Mouse (Mus musculus) intestine, embryonic 14.5 days (tissue): ENCODE data around the gene Bcl9. TPM values are rescaled to one million over a fixed set of nuclear protein-coding genes. Genes with fewer than 3 reads are reported as not detected.

Source experiments
- ATAC-seq: fragments of 200-750 bp; cut with Nextera tagmentation; replicated peaks from 2 replicates; pipeline ENCODE4 v1.8.0; 2017; ENCODE audit warnings: low read depth, moderate number of reproducible peaks, moderate TSS enrichment, moderate library complexity; ENCODE audit not compliant: low FRiP score, low TSS enrichment
- DNase-seq: peaks from one replicate; pipeline ENCODE4 v3.0.0-alpha.2; 2018; ENCODE audit warnings: low spot score
- H3K27ac ChIP-seq: fragments of 300-500 bp; sonication (generic); 2 replicates; pipeline ENCODE4 v1.5.1; 2014; ENCODE audit warnings: low read depth, mild to moderate bottlenecking, control low read depth
- H3K27me3 ChIP-seq: fragments of 300-500 bp; sonication (generic); replicated peaks from 2 replicates; pipeline ENCODE4 v1.6.1; 2014; ENCODE audit warnings: low read length, control low read depth; ENCODE audit not compliant: control insufficient read depth, insufficient read depth
- H3K36me3 ChIP-seq: fragments of 300-500 bp; sonication (generic); 2 replicates; pipeline ENCODE4 v1.6.1; 2014; ENCODE audit warnings: low read length, control low read depth; ENCODE audit not compliant: control insufficient read depth, insufficient read depth
- H3K4me1 ChIP-seq: fragments of 300-500 bp; sonication (generic); replicated peaks from 2 replicates; pipeline ENCODE4 v1.6.1; 2014; ENCODE audit warnings: low read length, control low read depth, mixed read lengths; ENCODE audit not compliant: control insufficient read depth, insufficient read depth
- H3K4me2 ChIP-seq: fragments of 300-500 bp; sonication (generic); 2 replicates; pipeline ENCODE4 v1.6.1; 2014; ENCODE audit warnings: low read length
- H3K4me3 ChIP-seq: fragments of 300-500 bp; sonication (generic); 2 replicates; pipeline ENCODE4 v1.5.1; 2014; ENCODE audit warnings: low read depth, low read length, control low read depth, mixed read lengths
- H3K9ac ChIP-seq: fragments of 300-500 bp; sonication (generic); 2 replicates; pipeline ENCODE4 v1.6.1; 2014; ENCODE audit warnings: mild to moderate bottlenecking, low read length
- H3K9me3 ChIP-seq: fragments of 300-500 bp; sonication (generic); 2 replicates; pipeline ENCODE4 v1.6.1; 2016; ENCODE audit warnings: low read length, control low read depth; ENCODE audit not compliant: control insufficient read depth
- WGBS: fragments of 180-500 bp; shearing (Covaris S2); extraction: QIAGEN DNeasy Blood & Tissue Kit; methylation state at CpG from one replicate; pipeline ENCODE4 v1.1.7; 2014; 5-methylcytosine and 5-hydroxymethylcytosine counted together
- polyA plus RNA-seq: library from polyadenylated mRNA; unstranded; fragments of >200 nt; fragmentation: Nextera tagmentation; extraction: Ambion mirVana; gene quantifications from 2 replicates; pipeline ENCODE4 v1.2.1, GENCODE M21; 2014

Gene Bcl9
- polyA plus RNA-seq, 1 experiment from 2014 or later: 50.3 TPM

DNA sequence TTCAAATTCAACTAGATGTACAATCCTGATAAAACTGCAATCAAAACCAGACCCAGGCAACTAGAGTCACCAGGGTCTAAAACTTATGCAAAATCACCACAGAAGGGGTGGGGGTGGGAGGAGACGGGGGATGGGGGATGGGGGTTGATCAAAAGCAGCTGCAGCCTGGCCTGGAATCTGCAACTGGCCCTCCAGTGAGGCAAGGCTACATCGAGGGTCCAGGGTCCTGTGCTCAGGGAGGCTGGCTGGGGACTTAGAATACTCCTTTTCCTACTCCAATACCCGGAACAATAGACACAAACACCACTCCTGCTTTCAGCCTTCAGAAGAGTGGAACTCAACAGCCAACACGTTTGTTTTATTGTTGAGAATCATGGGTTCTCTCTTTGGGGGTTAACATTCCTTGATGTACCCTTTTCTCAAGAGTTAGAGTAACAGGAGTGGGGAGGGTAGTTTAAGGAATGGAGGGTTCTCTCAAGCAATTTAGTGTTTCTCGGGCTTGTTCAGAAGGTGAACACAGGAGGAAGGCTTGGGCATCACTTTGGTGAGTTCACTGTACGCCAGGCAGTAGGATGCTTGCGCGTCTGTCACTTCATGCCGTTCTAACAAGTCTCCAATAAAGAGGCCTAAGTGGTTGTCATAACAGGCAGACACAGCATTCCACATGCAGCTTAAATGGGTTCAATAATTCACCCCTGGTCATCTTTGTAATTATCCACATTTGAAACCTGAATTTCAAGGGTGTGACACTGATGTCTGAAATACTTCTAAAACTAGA is 43.7 kb downstream of the Bcl9 start:
- H3K36me3 ChIP-seq: no peaks in the 10 kb centered on the region
- no peak for ATAC-seq
- 0 out of 2 replicates have a peak, but pooled peaks cover 2% of the 10 kb centered on the region for H3K9me3 ChIP-seq
- no peak for DNase-seq
- WGBS: 41% methylated on average over 9 of the region's 9 CpGs
- H3K27me3 ChIP-seq: no peaks in the 10 kb centered on the region
- H3K27ac ChIP-seq: no peak overlapping the region
- H3K4me1 ChIP-seq: peaks cover 36% of the 10 kb centered on the region
- no peak overlapping the region for H3K4me2 ChIP-seq
- H3K9ac ChIP-seq: no peak overlapping the region
- no peak overlapping the region for H3K4me3 ChIP-seq

- Histone ChIP-seq H3K4me3 (no peak overlapping the region), H3K4me1 (peaks cover 36% of the 10 kb centered on the region), H3K27ac (no peak overlapping the region), H3K4me2 (no peak overlapping the region), H3K36me3 (no peaks in the 10 kb centered on the region), H3K9me3 (no peaks in the 10 kb centered on the region), H3K27me3 (no peaks in the 10 kb centered on the region), H3K9ac (no peak overlapping the region)
- ATAC-seq (no peak), DNase-seq (no peak)
- WGBS: 86% methylated on average over 6 of the region's 6 CpGs
Measured at GRCm38 (mm10) chr3:97252896-97253295, 44.8 kb downstream of the Bcl9 start.

GRCm38 (mm10) chr3:97242629-97243167 is 55.0 kb downstream of the Bcl9 start:
- Histone ChIP-seq H3K4me1 (no peaks in the 10 kb centered on the region), H3K27ac (0 out of 2 replicates have a peak overlapping the region, but pooled peaks have one; percentile 5), H3K4me3 (no peak overlapping the region), H3K9me3 (no peaks in the 10 kb centered on the region), H3K27me3 (no peaks in the 10 kb centered on the region), H3K36me3 (no peaks in the 10 kb centered on the region), H3K9ac (no peak overlapping the region), H3K4me2 (no peak overlapping the region)
- ATAC-seq: no peak
- no peak for DNase-seq
- WGBS: 49% methylated on average over 10 of the region's 10 CpGs

DNA sequence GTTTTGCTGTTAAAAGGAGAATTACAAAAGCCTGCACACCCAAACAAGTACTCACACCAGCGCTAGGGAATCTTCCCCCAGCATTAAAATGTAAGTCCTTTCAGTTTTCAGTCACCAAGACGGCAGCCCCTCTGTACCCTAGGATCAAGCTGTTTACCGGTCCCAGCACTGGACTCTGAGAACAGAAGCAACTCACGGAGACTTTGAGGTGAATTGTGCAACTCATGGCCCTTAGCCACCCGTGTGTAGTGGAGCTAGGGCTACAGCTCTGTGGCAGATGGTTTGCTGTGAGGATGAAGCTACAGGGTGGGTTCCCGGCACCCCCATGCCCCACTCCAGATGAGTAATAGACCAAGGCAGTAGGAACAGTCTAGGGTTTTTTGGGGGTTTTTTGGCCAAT is 55.9 kb downstream of the Bcl9 start:
- no peaks in the 10 kb centered on the region for H3K9me3 ChIP-seq
- 65% methylated on average over 6 of the region's 6 CpGs for WGBS
- ATAC-seq (no peak), DNase-seq (no peak)
- H3K9ac ChIP-seq: no peak overlapping the region
- no peak overlapping the region for H3K4me2 ChIP-seq
- H3K27ac ChIP-seq: no peak overlapping the region
- no peaks in the 10 kb centered on the region for H3K4me1 ChIP-seq
- no peaks in the 10 kb centered on the region for H3K27me3 ChIP-seq
- H3K36me3 ChIP-seq: no peaks in the 10 kb centered on the region
- no peak overlapping the region for H3K4me3 ChIP-seq

- no peak overlapping the region for H3K9ac ChIP-seq
- no peak for DNase-seq
- no peaks in the 10 kb centered on the region for H3K9me3 ChIP-seq
- WGBS: 91% methylated on average over 6 of the region's 6 CpGs
- H3K4me2 ChIP-seq: no peak overlapping the region
- no peak for ATAC-seq
- no peak overlapping the region for H3K27ac ChIP-seq
- no peaks in the 10 kb centered on the region for H3K4me1 ChIP-seq
- no peaks in the 10 kb centered on the region for H3K27me3 ChIP-seq
- H3K36me3 ChIP-seq: no peaks in the 10 kb centered on the region
- H3K4me3 ChIP-seq: no peak overlapping the region
Measured at GRCm38 (mm10) chr3:97239793-97240192, 57.9 kb downstream of the Bcl9 start.

DNA sequence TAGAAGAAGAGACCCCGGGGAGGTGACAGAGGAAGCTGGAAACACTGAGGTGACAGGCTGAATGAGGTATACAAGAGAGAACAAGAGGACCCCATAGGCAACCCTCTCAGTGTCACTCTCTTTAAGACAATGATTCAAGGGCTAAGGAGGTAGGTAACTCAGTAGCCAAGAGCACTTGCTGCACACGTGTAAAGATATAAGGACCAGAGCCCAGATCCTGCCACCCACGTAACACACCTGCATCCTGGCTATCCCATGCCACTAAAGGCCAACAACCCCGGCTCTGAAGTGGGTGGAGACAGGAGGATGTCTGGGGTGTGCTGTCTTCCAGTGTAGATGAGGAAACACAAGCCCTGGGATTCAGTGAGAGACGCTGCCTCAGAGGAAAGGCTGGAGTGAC is 58.4 kb downstream of the Bcl9 start:
- ATAC-seq: no peak
- Histone ChIP-seq H3K4me2 (no peak overlapping the region), H3K4me3 (no peak overlapping the region), H3K27me3 (no peaks in the 10 kb centered on the region), H3K9ac (no peak overlapping the region), H3K27ac (no peak overlapping the region), H3K4me1 (no peaks in the 10 kb centered on the region), H3K9me3 (no peaks in the 10 kb centered on the region), H3K36me3 (no peaks in the 10 kb centered on the region)
- WGBS: 86% methylated on average over 5 of the region's 5 CpGs
- DNase-seq: no peak

- Histone ChIP-seq H3K9me3 (no peaks in the 10 kb centered on the region), H3K36me3 (no peaks in the 10 kb centered on the region), H3K27ac (no peak overlapping the region), H3K4me1 (no peaks in the 10 kb centered on the region), H3K4me3 (no peak overlapping the region), H3K9ac (no peak overlapping the region), H3K27me3 (no peaks in the 10 kb centered on the region), H3K4me2 (no peak overlapping the region)
- 88% methylated on average over 2 of the region's 2 CpGs for WGBS
- DNase-seq: no peak
- no peak for ATAC-seq
Measured at GRCm38 (mm10) chr3:97238521-97238920, 59.2 kb downstream of the Bcl9 start.

GRCm38 (mm10) chr3:97237403-97237802 is 60.3 kb downstream of the Bcl9 start:
- Histone ChIP-seq H3K27me3 (no peaks in the 10 kb centered on the region), H3K4me1 (no peaks in the 10 kb centered on the region), H3K9ac (no peak overlapping the region), H3K9me3 (no peaks in the 10 kb centered on the region), H3K4me2 (no peak overlapping the region), H3K36me3 (no peaks in the 10 kb centered on the region), H3K27ac (no peak overlapping the region), H3K4me3 (no peak overlapping the region)
- 88% methylated on average over 2 of the region's 2 CpGs for WGBS
- no peak for DNase-seq
- ATAC-seq: no peak

DNA sequence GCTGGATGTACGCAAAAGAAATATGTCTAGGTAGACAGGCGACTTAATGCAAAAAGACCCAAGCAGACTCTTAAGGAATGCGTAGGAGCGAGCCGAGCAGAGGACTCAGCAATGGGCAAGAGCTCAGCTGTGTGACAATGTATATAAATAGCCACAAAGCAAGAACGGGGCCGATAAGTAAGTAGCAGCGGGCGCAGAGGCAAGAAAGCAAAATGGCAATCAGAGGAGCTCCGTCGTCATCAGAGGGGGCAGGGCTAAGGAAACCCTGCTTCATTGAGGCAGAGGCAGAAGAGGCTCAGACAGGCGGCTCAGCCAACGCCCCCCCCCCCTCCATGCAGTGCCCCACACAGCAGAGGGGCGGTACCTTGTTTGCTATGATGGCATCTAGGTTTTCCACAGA is 62.9 kb downstream of the Bcl9 start:
- H3K36me3 ChIP-seq: no peaks in the 10 kb centered on the region

More for the DNA sequence above, 62.9 kb downstream of the Bcl9 start:
- ATAC-seq: no peak
- 88% methylated on average over 14 of the region's 14 CpGs for WGBS
- H3K9ac ChIP-seq: no peak overlapping the region
- no peak overlapping the region for H3K4me3 ChIP-seq
- H3K9me3 ChIP-seq: 0 out of 2 replicates have a peak, but pooled peaks cover 3% of the 10 kb centered on the region
- H3K4me2 ChIP-seq: no peak overlapping the region
- no peak overlapping the region for H3K27ac ChIP-seq
- H3K27me3 ChIP-seq: no peaks in the 10 kb centered on the region
- H3K4me1 ChIP-seq: no peaks in the 10 kb centered on the region; the same call in 1 of the 2 replicates
- DNase-seq: no peak
